Comparison of ENCODE assay signal across 1 mouse cellular context in genomic region chr15:8616290-8616689, GRCm38 (mm10).
TF ChIP-seq lines count a peak whose summit lies in the region.

No protein-coding gene starts in this region.

TF ChIP-seq in CH12.LX, 34 proteins besides CTCF, POLR2A, EP300 and RAD21 (continued from another document):
- TF ChIP-seq JUN (IDR thresholded peaks at IDR 0.05; ENCODE audit: insufficient read depth, low read depth, low read length) (0 out of 2 replicates have a peak, but pooled peaks have one; percentile 3), ETS1 (conservative IDR thresholded peaks at IDR 0.05; ENCODE audit: low read depth, low read length) (peak; percentile 30), TBP (conservative IDR thresholded peaks at IDR 0.05; ENCODE audit: low read depth, low read length) (0 out of 2 replicates have a peak, but pooled peaks have one; percentile 54), SIN3A (IDR thresholded peaks at IDR 0.05; ENCODE audit: low read length) (no peak; the same call in 1 of the 2 replicates), MYC (IDR thresholded peaks at IDR 0.05; ENCODE audit: low read depth, low read length) (peak; percentile 16; the same call in 1 of the 2 replicates), MAX (IDR thresholded peaks at IDR 0.05; ENCODE audit: low read length) (peak; percentile 66; the same call in 1 of the 2 replicates), ZMIZ1 (IDR thresholded peaks at IDR 0.05; ENCODE audit: low read depth, low read length) (no peak), TCF12 (IDR thresholded peaks at IDR 0.05; ENCODE audit: low read depth, low read length) (no peak; the same call in none of the 2 replicates), MAZ (IDR thresholded peaks at IDR 0.05; ENCODE audit: low read depth, low read length) (no peak; the same call in none of the 2 replicates), HCFC1 (IDR thresholded peaks at IDR 0.05; ENCODE audit: low read depth, low read length) (no peak; the same call in 1 of the 2 replicates), CHD2 (IDR thresholded peaks at IDR 0.05; ENCODE audit: low read length) (peak; percentile 44), ZNF384 (IDR thresholded peaks at IDR 0.05; ENCODE audit: low read depth, low read length) (no peak), ELF1 (IDR thresholded peaks at IDR 0.05; ENCODE audit: low read depth, low read length) (no peak), MXI1 (IDR thresholded peaks at IDR 0.05; ENCODE audit: low read depth, low read length) (peak; percentile 52; the same call in 1 of the 2 replicates), USF2 (conservative IDR thresholded peaks at IDR 0.05; ENCODE audit: low read depth, low read length) (no peak), KAT2A (IDR thresholded peaks at IDR 0.05; ENCODE audit: insufficient replicate concordance, low read length) (no peak; the same call in 1 of the 2 replicates), MAFK (IDR thresholded peaks at IDR 0.05; ENCODE audit: insufficient replicate concordance, low read length) (0 out of 2 replicates have a peak, but pooled peaks have one; percentile 32), ZC3H11A (IDR thresholded peaks at IDR 0.05; ENCODE audit: low read depth, low read length) (no peak), SMC3 (IDR thresholded peaks at IDR 0.05; ENCODE audit: low read depth, low read length) (no peak), POLR2AphosphoS2 (IDR thresholded peaks at IDR 0.05; ENCODE audit: low read depth, low read length) (no peak)
